Mouse (Mus musculus) embryonic fibroblast, embryonic 13.5 days (primary cell): ENCODE data around the gene Hgfac.

Experiments
- CTCF ChIP-seq: IDR thresholded peaks from 2 replicates; pipeline ENCODE4 v1.5.1; 2011; ENCODE audit warnings: mild to moderate bottlenecking, control low read depth, low read length, moderate library complexity, borderline replicate concordance; ENCODE audit not compliant: insufficient read depth
- POLR2A ChIP-seq: IDR thresholded peaks from 2 replicates; pipeline ENCODE4 v1.6.1; 2011; ENCODE audit warnings: low read depth, mild to moderate bottlenecking, control low read depth, low read length, moderate library complexity

DNA sequence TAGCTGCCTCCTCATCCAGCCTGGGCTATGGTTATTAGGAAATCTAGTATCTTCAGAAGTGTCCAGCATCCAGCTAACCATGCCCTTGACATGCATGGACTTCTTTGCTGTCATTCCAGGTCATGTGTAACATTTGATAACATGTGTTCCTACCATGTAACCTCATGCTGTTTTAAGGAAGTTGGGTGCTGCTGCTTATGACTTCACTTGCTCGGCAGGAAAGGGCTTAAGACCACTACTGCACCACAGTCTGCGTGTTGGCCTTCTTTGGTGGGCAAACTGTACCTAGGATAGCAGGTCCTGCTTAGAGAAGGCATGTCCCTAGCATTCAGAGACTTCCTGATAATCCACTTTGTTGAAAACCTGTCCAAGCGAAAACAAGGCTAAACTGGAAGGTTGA is 40.2 kb upstream of the Hgfac start:
- TF ChIP-seq CTCF (no peak), POLR2A (no peak)
